Mouse (Mus musculus) megakaryocyte, embryonic 14.5 days (primary cell): ENCODE data around the gene Rpl15.

Experiments
- FLI1 ChIP-seq: IDR thresholded peaks from 2 replicates; pipeline ENCODE4 v1.6.1; 2012; ENCODE audit warnings: low read length, inconsistent platforms, mixed read lengths
- GATA1 ChIP-seq: IDR thresholded peaks from 3 replicates; pipeline ENCODE4 v1.6.1; 2012; ENCODE audit warnings: mixed read lengths, low read length, inconsistent platforms, borderline replicate concordance

- no peak for TF ChIP-seq GATA1
- no peak for TF ChIP-seq FLI1
These were observed 15.2 kb upstream of the Rpl15 start for GRCm38 (mm10) chr14:18286441-18286840.
